Mouse (Mus musculus): ENCODE data around the gene Amz1. TPM values are rescaled to one million over a fixed set of nuclear protein-coding genes. Genes with fewer than 3 reads are reported as not detected.

Amz1 gene
- 13.3 and 14.8 TPM in 2 replicates for polyA plus RNA-seq (2012; rRNA removed)

DNA sequence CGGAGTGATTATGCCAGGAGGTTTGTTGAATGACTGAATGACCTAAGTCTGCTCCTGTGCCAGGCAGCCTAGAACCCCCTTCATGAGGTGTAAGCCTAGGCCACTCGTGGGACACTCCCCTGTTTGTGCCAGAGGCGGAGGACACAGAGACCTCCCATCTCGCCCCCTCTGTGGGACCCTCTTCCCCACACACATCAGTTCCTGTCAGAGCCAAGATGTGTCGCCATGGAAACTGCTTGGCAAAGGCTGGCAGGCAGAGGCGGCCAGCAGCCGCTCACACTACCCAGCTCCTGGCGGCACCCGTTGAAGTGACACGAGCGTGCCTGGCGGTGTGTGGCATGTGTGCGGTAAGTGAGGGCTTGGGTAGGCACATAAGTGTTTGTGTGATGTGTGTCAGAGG lies at the start of gene Amz1:
Gene Amz1, plus strand, starts transcription at position 306 of the 400 bp plus-strand sequence.
- DNase-seq = no peak
- Histone ChIP-seq H3K4me3 (replicated peaks; ENCODE audit: extremely low read depth, low read depth, low read length) (no peak within 1 kb of the TSS), H3K4me1 (ENCODE audit: control insufficient read depth, insufficient read depth, low read length) (no peaks in the 10 kb centered on the region)
- TF ChIP-seq CTCF (IDR thresholded peaks at IDR 0.05; ENCODE audit: insufficient read depth, low read length) = no peak
- no peak for TF ChIP-seq POLR2A (IDR thresholded peaks at IDR 0.05; ENCODE audit: borderline replicate concordance, extremely low read depth, low read depth, low read length)
- WGBS = 65% methylated on average over 13 of the region's 13 CpGs

- WGBS = 62% methylated on average over 11 of the region's 11 CpGs
- Histone ChIP-seq H3K4me1 (ENCODE audit: control insufficient read depth, insufficient read depth, low read length) (no peaks in the 10 kb centered on the region), H3K4me3 (replicated peaks; ENCODE audit: extremely low read depth, low read depth, low read length) (no peak overlapping the region)
- TF ChIP-seq CTCF (IDR thresholded peaks at IDR 0.05; ENCODE audit: insufficient read depth, low read length) (no peak), POLR2A (IDR thresholded peaks at IDR 0.05; ENCODE audit: borderline replicate concordance, extremely low read depth, low read depth, low read length) (no peak)
- no peak for DNase-seq
Measured at GRCm38 (mm10) chr5:140675079-140675478, 48.8 kb upstream of the Amz1 start.

GRCm38 (mm10) chr5:140675640-140676039 lies 48.3 kb upstream of the Amz1 start:
- no peak overlapping the region for H3K4me3 ChIP-seq (replicated peaks; ENCODE audit: extremely low read depth, low read depth, low read length)
- DNase-seq = no peak
- no peak for TF ChIP-seq CTCF (IDR thresholded peaks at IDR 0.05; ENCODE audit: insufficient read depth, low read length)
- TF ChIP-seq POLR2A (IDR thresholded peaks at IDR 0.05; ENCODE audit: borderline replicate concordance, extremely low read depth, low read depth, low read length) = no peak
- WGBS = 90% methylated on average over 11 of the region's 11 CpGs
- no peaks in the 10 kb centered on the region for H3K4me1 ChIP-seq (ENCODE audit: control insufficient read depth, insufficient read depth, low read length)

GRCm38 (mm10) chr5:140677137-140677536 lies 46.8 kb upstream of the Amz1 start:
- 86% methylated on average over 6 of the region's 6 CpGs for WGBS
- H3K4me1 ChIP-seq (ENCODE audit: control insufficient read depth, insufficient read depth, low read length) = no peaks in the 10 kb centered on the region
- TF ChIP-seq POLR2A (IDR thresholded peaks at IDR 0.05; ENCODE audit: borderline replicate concordance, extremely low read depth, low read depth, low read length) = no peak
- H3K4me3 ChIP-seq (replicated peaks; ENCODE audit: extremely low read depth, low read depth, low read length) = no peak overlapping the region
- DNase-seq = no peak

- WGBS = 81% methylated on average over 6 of the region's 6 CpGs
- Histone ChIP-seq H3K4me1 (ENCODE audit: control insufficient read depth, insufficient read depth, low read length) (no peaks in the 10 kb centered on the region), H3K4me3 (replicated peaks; ENCODE audit: extremely low read depth, low read depth, low read length) (no peak overlapping the region)
- DNase-seq = no peak
- TF ChIP-seq CTCF (IDR thresholded peaks at IDR 0.05; ENCODE audit: insufficient read depth, low read length) (no peak), POLR2A (IDR thresholded peaks at IDR 0.05; ENCODE audit: borderline replicate concordance, extremely low read depth, low read depth, low read length) (no peak)
Measured at GRCm38 (mm10) chr5:140680051-140680450, 43.9 kb upstream of the Amz1 start.

DNA sequence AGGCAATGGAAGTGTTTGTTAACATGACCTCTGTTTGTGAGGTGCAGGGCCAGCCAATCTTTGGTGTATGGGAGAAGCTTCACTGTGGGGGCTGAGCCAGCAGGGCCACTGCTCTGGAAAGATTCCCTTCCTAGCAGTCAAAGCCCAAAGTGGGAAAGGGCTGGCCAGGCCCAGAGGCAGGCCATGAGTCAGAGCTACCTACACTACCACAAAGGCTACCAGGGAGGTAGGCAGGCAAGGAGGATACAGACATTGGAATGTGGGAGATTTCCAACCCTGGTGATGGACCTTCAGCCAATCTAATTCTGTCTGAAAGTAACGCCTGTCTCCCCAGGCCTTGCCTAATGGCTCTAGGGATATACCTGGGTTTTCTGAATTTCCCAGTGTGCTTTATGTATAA lies 43.0 kb upstream of the Amz1 start:
- TF ChIP-seq CTCF (IDR thresholded peaks at IDR 0.05; ENCODE audit: insufficient read depth, low read length) (no peak), POLR2A (IDR thresholded peaks at IDR 0.05; ENCODE audit: borderline replicate concordance, extremely low read depth, low read depth, low read length) (no peak)
- DNase-seq = no peak

GRCm38 (mm10) chr5:140682113-140682512 lies 41.8 kb upstream of the Amz1 start:
- Histone ChIP-seq H3K4me3 (replicated peaks; ENCODE audit: extremely low read depth, low read depth, low read length) (no peak overlapping the region), H3K4me1 (ENCODE audit: control insufficient read depth, insufficient read depth, low read length) (no peaks in the 10 kb centered on the region)
- TF ChIP-seq POLR2A (IDR thresholded peaks at IDR 0.05; ENCODE audit: borderline replicate concordance, extremely low read depth, low read depth, low read length) (no peak), CTCF (IDR thresholded peaks at IDR 0.05; ENCODE audit: insufficient read depth, low read length) (no peak)
- DNase-seq = no peak
- WGBS = 96% methylated on average over 6 of the region's 6 CpGs

More for the DNA sequence above, 43.0 kb upstream of the Amz1 start:
- Histone ChIP-seq H3K4me1 (ENCODE audit: control insufficient read depth, insufficient read depth, low read length) (no peaks in the 10 kb centered on the region), H3K4me3 (replicated peaks; ENCODE audit: extremely low read depth, low read depth, low read length) (no peak overlapping the region)
- WGBS = 83% methylated on average over 1 of the region's 1 CpGs

- Histone ChIP-seq H3K4me1 (ENCODE audit: control insufficient read depth, insufficient read depth, low read length) (no peaks in the 10 kb centered on the region), H3K4me3 (replicated peaks; ENCODE audit: extremely low read depth, low read depth, low read length) (no peak overlapping the region)
- DNase-seq = peak; percentile 31
- WGBS = 63% methylated on average over 16 of the region's 16 CpGs
- TF ChIP-seq CTCF (IDR thresholded peaks at IDR 0.05; ENCODE audit: insufficient read depth, low read length) (peak; percentile 86), POLR2A (IDR thresholded peaks at IDR 0.05; ENCODE audit: borderline replicate concordance, extremely low read depth, low read depth, low read length) (no peak)
Measured at GRCm38 (mm10) chr5:140684343-140685148, 39.4 kb upstream of the Amz1 start.

- Histone ChIP-seq H3K4me3 (replicated peaks; ENCODE audit: extremely low read depth, low read depth, low read length) (no peak overlapping the region), H3K4me1 (ENCODE audit: control insufficient read depth, insufficient read depth, low read length) (no peaks in the 10 kb centered on the region)
- no peak for DNase-seq
- no peak for TF ChIP-seq CTCF (IDR thresholded peaks at IDR 0.05; ENCODE audit: insufficient read depth, low read length)
- no peak for TF ChIP-seq POLR2A (IDR thresholded peaks at IDR 0.05; ENCODE audit: borderline replicate concordance, extremely low read depth, low read depth, low read length)
- 67% methylated on average over 3 of the region's 3 CpGs for WGBS
Measured at GRCm38 (mm10) chr5:140688434-140688833, 35.5 kb upstream of the Amz1 start.

DNA sequence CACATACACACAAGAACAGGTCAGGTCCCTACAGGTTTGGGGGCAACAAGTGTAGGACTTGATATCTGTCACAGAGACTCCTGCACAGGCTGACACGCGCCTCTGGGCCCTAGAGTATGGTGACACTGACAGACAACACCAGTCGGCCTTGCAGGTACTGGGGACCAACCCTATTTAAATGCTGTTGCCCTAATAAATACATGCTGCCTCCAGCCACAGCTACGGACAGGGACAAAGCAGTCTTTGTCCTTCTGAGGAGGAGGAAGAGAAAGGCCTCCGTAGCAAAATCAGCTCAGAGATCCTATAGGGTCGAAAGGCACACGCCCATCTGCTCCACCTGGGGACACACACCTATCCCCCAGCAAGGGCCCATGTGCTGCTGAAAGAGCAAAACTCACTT lies 27.9 kb upstream of the Amz1 start:
- H3K4me1 ChIP-seq (ENCODE audit: control insufficient read depth, insufficient read depth, low read length) = no peaks in the 10 kb centered on the region
- 92% methylated on average over 7 of the region's 7 CpGs for WGBS
- no peak overlapping the region for H3K4me3 ChIP-seq (replicated peaks; ENCODE audit: extremely low read depth, low read depth, low read length)
- TF ChIP-seq CTCF (IDR thresholded peaks at IDR 0.05; ENCODE audit: insufficient read depth, low read length) = no peak
- TF ChIP-seq POLR2A (IDR thresholded peaks at IDR 0.05; ENCODE audit: borderline replicate concordance, extremely low read depth, low read depth, low read length) = no peak
- DNase-seq = no peak
